ENCODE assay signal across 7 mouse cellular contexts in the genomic region with DNA sequence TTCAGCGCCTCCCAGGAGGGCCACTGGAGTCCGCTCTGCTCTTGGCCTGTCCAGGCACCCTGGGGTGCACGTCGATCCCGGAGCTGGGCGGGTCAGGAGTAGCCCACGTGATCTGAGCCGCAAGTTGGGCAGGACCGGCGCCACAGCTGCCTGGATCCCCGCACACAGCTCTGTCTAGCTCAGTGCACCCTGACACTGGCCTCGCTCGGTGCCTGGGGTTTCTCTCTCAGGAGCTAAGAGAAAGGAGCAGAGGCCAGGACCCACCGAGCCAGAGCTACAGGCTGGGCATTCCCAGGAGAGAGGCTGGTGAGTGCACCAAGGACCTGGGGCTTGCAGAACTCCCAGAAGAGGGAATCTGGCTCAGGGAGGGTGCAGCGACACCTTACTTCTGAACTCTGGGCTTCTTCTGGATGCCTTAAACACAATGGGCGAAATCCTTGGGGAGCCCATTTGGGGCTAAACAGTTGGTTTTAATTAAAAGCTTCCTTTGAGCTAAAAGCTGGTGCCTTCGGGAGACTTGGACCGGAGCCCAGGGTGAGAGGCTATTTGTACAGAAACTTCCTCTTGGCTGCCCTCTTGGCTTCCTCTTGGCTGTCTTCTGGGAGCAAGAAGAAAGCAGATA. TPM values are rescaled to one million over a fixed set of nuclear protein-coding genes. Genes with fewer than 3 reads are reported as not detected.
A peak's percentile ranks its signal among the peaks of the same experiment; 100 is the strongest.
DNase-seq lines count a peak whose midpoint lies in the region; ATAC-seq and TF ChIP-seq lines count a peak whose summit lies in the region.

A gene (plus strand): TSS at position 138 of the 622 bp plus-strand sequence.

- H3K36me3 ChIP-seq in E14TG2a.4 (ENCODE audit: insufficient read depth, low read length) = no peaks in the 10 kb centered on the region
- no peaks in the 10 kb centered on the region for H3K36me3 ChIP-seq in kidney, adult 2 months (ENCODE audit: control insufficient read depth, insufficient read depth, low read length)
- no peaks in the 10 kb centered on the region for H3K36me3 ChIP-seq in lung, embryonic 15.5 days
- H3K36me3 ChIP-seq in stomach, embryonic 14.5 days (ENCODE audit: control insufficient read depth, insufficient read depth, low read length) = no peaks in the 10 kb centered on the region

- peaks cover 43% of the 10 kb centered on the region for H3K27me3 ChIP-seq in E14TG2a.4 (ENCODE audit: insufficient read depth, low read length)
- no peaks in the 10 kb centered on the region for H3K27me3 ChIP-seq in kidney, adult 2 months (replicated peaks; ENCODE audit: control insufficient read depth, insufficient read depth, low read length)
- peaks cover 16% of the 10 kb centered on the region for H3K27me3 ChIP-seq in lung, embryonic 15.5 days
- no peaks in the 10 kb centered on the region for H3K27me3 ChIP-seq in stomach, embryonic 14.5 days (ENCODE audit: control insufficient read depth, insufficient read depth, low read length)

- no peak for TF ChIP-seq POLR2A in kidney, adult 2 months (IDR thresholded peaks at IDR 0.05; ENCODE audit: low read depth, low read length)

- peak; percentile 50 for ATAC-seq in lung, embryonic 15.5 days (ENCODE audit: borderline replicate concordance, extremely low read depth, low FRiP score, low TSS enrichment)
- no peak for ATAC-seq in stomach, embryonic 14.5 days (ENCODE audit: insufficient number of reproducible peaks, insufficient read depth, low FRiP score, low read depth)

- peak within 1 kb of the TSS; percentile 34; the same call in 1 of the 2 replicates for H3K27ac ChIP-seq in kidney, adult 2 months (ENCODE audit: insufficient read depth, low read depth, low read length)
- peak within 1 kb of the TSS; percentile 58 for H3K27ac ChIP-seq in lung, embryonic 15.5 days
- no peak within 1 kb of the TSS for H3K27ac ChIP-seq in stomach, embryonic 14.5 days (ENCODE audit: low read length)

- 10% methylated on average over 18 of the region's 18 CpGs for WGBS in kidney, adult 2 months
- 7% methylated on average over 18 of the region's 18 CpGs for WGBS in lung, embryonic 15.5 days
- WGBS in stomach, embryonic 14.5 days = 11% methylated on average over 18 of the region's 18 CpGs

- H3K4me3 ChIP-seq in E14TG2a.4 (replicated peaks; ENCODE audit: low read length) = peak within 1 kb of the TSS; percentile 76
- H3K4me3 ChIP-seq in kidney, adult 2 months (ENCODE audit: insufficient read depth, low read depth, low read length) = peak within 1 kb of the TSS; percentile 49
- H3K4me3 ChIP-seq in lung, embryonic 15.5 days = peak within 1 kb of the TSS; percentile 25
- no peak within 1 kb of the TSS; the same call in 1 of the 2 replicates for H3K4me3 ChIP-seq in stomach, embryonic 14.5 days (ENCODE audit: low read depth, low read length)

- no peak for TF ChIP-seq CTCF in E14TG2a.4 (conservative IDR thresholded peaks at IDR 0.05; ENCODE audit: low read length)
- TF ChIP-seq CTCF in kidney, adult 2 months (conservative IDR thresholded peaks at IDR 0.05; ENCODE audit: insufficient read depth, insufficient read length, low read depth, low read length) = no peak

- peaks cover 10% of the 10 kb centered on the region for H3K4me1 ChIP-seq in E14TG2a.4 (replicated peaks; ENCODE audit: low read depth, low read length)
- H3K4me1 ChIP-seq in kidney, adult 2 months (ENCODE audit: control insufficient read depth, insufficient read depth, low read length) = peaks cover 11% of the 10 kb centered on the region
- peaks cover 23% of the 10 kb centered on the region for H3K4me1 ChIP-seq in lung, embryonic 15.5 days
- H3K4me1 ChIP-seq in stomach, embryonic 14.5 days (ENCODE audit: control insufficient read depth, insufficient read depth, low read length) = peaks cover 13% of the 10 kb centered on the region

- H3K4me2 ChIP-seq in lung, embryonic 15.5 days = peak within 1 kb of the TSS; percentile 54
- H3K4me2 ChIP-seq in stomach, embryonic 14.5 days (replicated peaks; ENCODE audit: low read depth, low read length) = peak within 1 kb of the TSS; percentile 33; the same call in 1 of the 2 replicates

- peak within 1 kb of the TSS; percentile 5; the same call in 1 of the 2 replicates for H3K9ac ChIP-seq in lung, embryonic 15.5 days
- H3K9ac ChIP-seq in stomach, embryonic 14.5 days (replicated peaks; ENCODE audit: low read depth, low read length) = no peak within 1 kb of the TSS

- peak; percentile 67 for DNase-seq in adrenal gland, postnatal 14 days
- DNase-seq in heart, adult 8-10 months (ENCODE audit: low spot score) = peak; percentile 30
- DNase-seq in kidney, adult 2 months = peak; percentile 81
- no peak for DNase-seq in left cerebral cortex, adult 18-20 months (ENCODE audit: low spot score in 2 of 2)

- H3K9me3 ChIP-seq in E14TG2a.4 (ENCODE audit: low read length) = peaks cover 9% of the 10 kb centered on the region
- peaks cover 7% of the 10 kb centered on the region; the same call in 1 of the 2 replicates for H3K9me3 ChIP-seq in lung, embryonic 15.5 days
- peaks cover 1% of the 10 kb centered on the region; the same call in 1 of the 2 replicates for H3K9me3 ChIP-seq in stomach, embryonic 14.5 days (ENCODE audit: control insufficient read depth, low read depth, low read length)

RNA-seq across cellular contexts. Expression of the gene that starts here (rescaled TPM):
- total RNA-seq in adrenal gland, postnatal 14 days (2021) = 1.6 and 1.8 TPM in 2 replicates
- total RNA-seq in heart, adult 8-10 months (2022) = 1 to 10 TPM in 2 of 4 experiments, under 1 TPM in 2; 0.75 to 1.5 (median 1.1) TPM
- polyA plus RNA-seq in kidney, adult 2 months (2012; rRNA removed) = 4.6 and 5.7 TPM in 2 replicates
- 0.59 and 1.3 TPM in 2 replicates for polyA plus RNA-seq in lung, embryonic 15.5 days (2015; fragmentation: Nextera tagmentation; extraction: Ambion mirVana)
- polyA plus RNA-seq in stomach, embryonic 14.5 days (2014; fragmentation: Nextera tagmentation; extraction: Ambion mirVana) = 0.29 and 1.3 TPM in 2 replicates
- total RNA-seq in left cerebral cortex, adult 18-20 months (2021) = 1 to 10 TPM; 1.9 to 2.7 TPM

Comparison
In these comparisons a context has a peak if more than half of its experiments do, and no peak if none do; other contexts are left out.
1. DNase-seq: peak in adrenal gland, postnatal 14 days (single experiment), heart, adult 8-10 months (single experiment) and kidney, adult 2 months (single experiment); none in left cerebral cortex, adult 18-20 months (0 of 2).